Mouse (Mus musculus) small intestine, adult 2 months (tissue): ENCODE measurements around the gene Zbtb44.

Source experiments
- CTCF ChIP-seq: fragments of 200-500 bp; IDR thresholded peaks from 2 replicates; pipeline ENCODE4 v1.5.1; 2012; ENCODE audit warnings: low read depth, mild to moderate bottlenecking, control low read depth, inconsistent platforms, low read length, moderate library complexity, mixed read lengths; ENCODE audit not compliant: insufficient replicate concordance, insufficient read length; ENCODE audit errors: extremely low read depth
- POLR2A ChIP-seq: fragments of 200-500 bp; IDR thresholded peaks from 2 replicates; pipeline ENCODE4 v1.6.1; 2012; ENCODE audit warnings: low read depth, mild to moderate bottlenecking, control low read depth, inconsistent platforms, low read length, moderate library complexity

DNA sequence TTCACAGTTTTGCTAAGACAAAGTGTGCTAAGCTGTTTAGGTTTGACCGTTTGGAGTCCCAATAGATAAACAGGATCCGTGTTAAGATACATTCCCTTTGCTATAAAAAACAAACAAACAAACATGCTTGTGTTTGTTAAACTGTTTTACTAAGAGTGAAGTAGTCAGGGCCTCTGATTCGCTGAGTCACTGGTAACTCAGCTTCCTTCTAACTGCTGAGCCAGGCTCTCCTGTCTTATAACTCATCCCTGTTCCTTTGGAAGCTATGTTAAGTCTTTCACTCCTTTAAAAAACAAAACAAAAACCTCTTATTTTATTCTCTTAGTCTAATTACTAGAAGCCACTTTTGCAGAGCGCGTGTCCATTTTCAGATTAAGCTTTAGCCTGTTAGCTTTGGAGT lies 41.8 kb downstream of the Zbtb44 start:
- TF ChIP-seq POLR2A (no peak), CTCF (no peak)
